Mouse (Mus musculus) neutrophil, adult 59 days (primary cell): ENCODE results near the gene Olfr1249. TPM values are rescaled to one million over a fixed set of nuclear protein-coding genes. Genes with fewer than 3 reads are reported as not detected.

Source experiments
- total RNA-seq, 2 experiments: library from RNA; stranded (reverse); gene quantifications; 1 replicate in 1 of 2; 2 replicates in 1 of 2; pipeline ENCODE4 v1.2.4; 2023

Olfr1249 gene
- not detected for total RNA-seq

DNA sequence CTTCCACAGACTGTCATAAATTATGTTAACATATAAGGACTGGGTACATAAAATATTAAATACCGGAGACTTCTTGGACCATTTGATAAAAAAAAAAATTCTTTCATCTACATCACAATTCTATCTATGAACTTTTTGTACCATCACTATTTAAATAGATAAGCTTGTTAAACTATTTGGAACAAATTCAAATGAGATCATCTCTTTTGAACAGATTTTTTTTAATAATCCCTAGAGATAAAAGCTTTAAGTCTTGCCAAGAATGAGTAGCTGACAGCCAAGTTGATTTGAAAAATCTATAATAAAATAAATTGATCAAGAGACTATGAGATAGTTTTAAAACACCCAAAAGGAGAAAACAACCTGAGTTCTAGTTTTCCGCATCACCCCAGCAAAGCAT lies at the start of gene Olfr1249:
Gene Olfr1249, minus strand, starts transcription at position 101 of the 400 bp plus-strand sequence.

GRCm38 (mm10) chr2:89671836-89672235 lies 37.1 kb upstream of the Olfr1249 start, which contains the start of gene Olfr1251:
Gene Olfr1251 (minus strand): TSS chr2:89671936.

DNA sequence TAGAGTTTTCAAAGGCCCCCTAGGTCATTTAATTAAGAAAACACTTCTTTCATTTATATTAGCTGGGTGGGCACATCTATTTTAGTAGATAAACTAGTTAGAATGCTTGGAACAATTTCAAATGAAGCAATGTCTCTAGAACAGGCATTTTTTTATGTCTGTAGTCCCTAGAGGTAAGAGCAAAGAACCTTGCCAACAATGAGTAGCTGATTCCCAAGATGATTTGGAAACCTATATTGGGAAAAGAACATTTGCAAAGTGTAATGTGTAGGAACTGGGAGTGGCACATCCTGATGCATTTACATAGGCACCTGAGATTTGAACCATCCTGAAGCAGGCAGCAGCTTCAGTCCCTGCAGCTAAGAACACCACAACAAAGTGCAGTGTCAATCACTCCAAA lies 26.6 kb upstream of the Olfr1249 start, which contains the start of gene Olfr1250:
Gene Olfr1250, minus strand, starts transcription at position 101 of the 400 bp plus-strand sequence.

GRCm38 (mm10) chr2:89618145-89618544 lies 16.6 kb downstream of the Olfr1249 start, which contains the start of gene Olfr1248:
Gene Olfr1248 (minus strand): TSS chr2:89618245.

GRCm38 (mm10) chr2:89614030-89614429 lies 20.8 kb downstream of the Olfr1249 start, which contains the start of gene Olfr1247:
Gene Olfr1247 (minus strand): TSS chr2:89614130.

DNA sequence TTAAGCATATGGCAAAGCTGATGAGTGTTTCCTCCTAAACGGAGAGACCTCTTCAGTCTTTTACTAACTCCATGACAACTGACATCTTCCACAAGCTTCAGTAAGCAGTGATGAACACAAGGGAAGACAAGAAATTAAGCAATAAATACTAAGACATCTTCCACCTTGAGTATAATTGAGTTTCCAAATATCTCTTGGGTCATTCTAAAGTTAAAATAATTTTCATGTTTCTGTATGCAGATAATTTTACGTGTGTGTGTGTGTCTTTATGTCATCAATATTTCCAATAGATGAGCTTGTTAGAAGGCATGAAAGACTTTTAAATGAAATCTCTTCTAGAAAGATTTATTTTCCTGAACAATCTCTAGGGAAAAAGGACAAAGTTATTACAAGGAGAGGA lies 41.7 kb downstream of the Olfr1249 start, which contains the start of gene Olfr1246:
Gene Olfr1246, minus strand, starts transcription at position 101 of the 400 bp plus-strand sequence.

Other genes with a start within 250 kb of the Olfr1249 start
- gene Olfr1238, start 225.3 kb downstream of the Olfr1249 start, total RNA-seq, result not detected
- gene Olfr1239, start 214.6 kb downstream of the Olfr1249 start, total RNA-seq, result not detected
- gene Olfr1240, start 192.0 kb downstream of the Olfr1249 start, total RNA-seq, result not detected
- gene Olfr1241, start 147.9 kb downstream of the Olfr1249 start, total RNA-seq, result not detected
- gene Olfr1242, start 136.6 kb downstream of the Olfr1249 start, total RNA-seq, result not detected
- gene Olfr1243, start 103.5 kb downstream of the Olfr1249 start, total RNA-seq, result not detected
- not detected for gene Olfr1245, start 56.5 kb downstream of the Olfr1249 start, total RNA-seq
- not detected for gene Olfr1246, start 41.8 kb downstream of the Olfr1249 start, total RNA-seq
- under 1 TPM; 0.18 to 0.20 TPM for gene Olfr1247, start 20.9 kb downstream of the Olfr1249 start, total RNA-seq
- gene Olfr1248, start 16.7 kb downstream of the Olfr1249 start, total RNA-seq, result not detected
- gene Olfr1250, start 26.5 kb upstream of the Olfr1249 start, total RNA-seq, result not detected
- not detected for gene Olfr1251, start 37.0 kb upstream of the Olfr1249 start, total RNA-seq
- not detected for gene Olfr1252, start 90.0 kb upstream of the Olfr1249 start, total RNA-seq
- gene Olfr1253, start 122.1 kb upstream of the Olfr1249 start, total RNA-seq, result not detected
- gene Olfr1254, start 158.6 kb upstream of the Olfr1249 start, total RNA-seq, result not detected
- gene Olfr1255, start 177.1 kb upstream of the Olfr1249 start, total RNA-seq, result not detected
- gene Olfr1256, start 206.6 kb upstream of the Olfr1249 start, total RNA-seq, result not detected
- not detected for gene Olfr48, start 213.2 kb upstream of the Olfr1249 start, total RNA-seq
- gene Olfr1257, start 243.5 kb upstream of the Olfr1249 start, total RNA-seq, result not detected